Mouse (Mus musculus): Measurements from ENCODE around the gene Cntn1. TPM values are rescaled to one million over a fixed set of nuclear protein-coding genes. Genes with fewer than 3 reads are reported as not detected.
A peak's percentile ranks its signal among the peaks of the same experiment; 100 is the strongest.

The Cntn1 gene
- polyA plus RNA-seq, 1 experiment from 2014 or later = 9.6 TPM

DNA sequence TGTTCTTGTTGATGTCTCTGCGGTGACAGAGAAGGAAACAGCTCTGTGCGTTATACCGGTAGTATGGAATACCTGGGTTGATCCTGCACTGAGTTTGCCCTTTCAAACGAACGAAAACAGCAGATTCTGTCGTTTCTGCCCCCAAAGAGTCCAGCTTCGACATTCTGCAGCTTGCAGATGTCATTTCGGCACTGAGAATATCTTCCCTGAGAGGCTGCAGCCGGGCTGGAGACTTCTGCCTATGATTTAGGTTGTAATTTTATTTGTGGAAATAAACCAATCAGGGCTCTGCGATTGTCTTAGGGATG lies 109.8 kb downstream of the Cntn1 start:
- peak overlapping the region; percentile 54 for H3K4me2 ChIP-seq (replicated peaks)
- peak overlapping the region; percentile 79; the same call in 1 of the 2 replicates for H3K27ac ChIP-seq
- no peaks in the 10 kb centered on the region for H3K27me3 ChIP-seq
- peak; percentile 11; the same call in 1 of the 2 replicates for ATAC-seq (ENCODE audit: low FRiP score)
- 51% methylated on average over 10 of the region's 10 CpGs for WGBS
- H3K4me3 ChIP-seq = peak overlapping the region; percentile 31
- no peaks in the 10 kb centered on the region for H3K36me3 ChIP-seq
- H3K9me3 ChIP-seq (replicated peaks) = no peaks in the 10 kb centered on the region
- H3K4me1 ChIP-seq = peaks cover 13% of the 10 kb centered on the region
- no peak overlapping the region for H3K9ac ChIP-seq

GRCm38 (mm10) chr15:92161163-92162025 lies 110.4 kb downstream of the Cntn1 start:
- H3K4me2 ChIP-seq (replicated peaks) = peak overlapping the region; percentile 54
- H3K9ac ChIP-seq = 0 out of 2 replicates have a peak overlapping the region, but pooled peaks have one; percentile 18
- peaks cover 13% of the 10 kb centered on the region for H3K4me1 ChIP-seq
- no peaks in the 10 kb centered on the region for H3K27me3 ChIP-seq
- H3K4me3 ChIP-seq = peak overlapping the region; percentile 31
- WGBS = 30% methylated on average over 20 of the region's 20 CpGs
- H3K27ac ChIP-seq = peak overlapping the region; percentile 79
- peak; percentile 84 for ATAC-seq (ENCODE audit: low FRiP score)
- H3K9me3 ChIP-seq (replicated peaks) = no peaks in the 10 kb centered on the region
- no peaks in the 10 kb centered on the region for H3K36me3 ChIP-seq

- no peaks in the 10 kb centered on the region for H3K27me3 ChIP-seq
- peaks cover 13% of the 10 kb centered on the region for H3K4me1 ChIP-seq
- no peaks in the 10 kb centered on the region for H3K36me3 ChIP-seq
- no peaks in the 10 kb centered on the region for H3K9me3 ChIP-seq (replicated peaks)
- no peak overlapping the region for H3K27ac ChIP-seq
- no peak overlapping the region for H3K9ac ChIP-seq
- H3K4me2 ChIP-seq (replicated peaks) = no peak overlapping the region
- H3K4me3 ChIP-seq = no peak overlapping the region
- ATAC-seq (ENCODE audit: low FRiP score) = no peak
- 59% methylated on average over 4 of the region's 4 CpGs for WGBS
Measured at GRCm38 (mm10) chr15:92162835-92163234, 111.9 kb downstream of the Cntn1 start.

DNA sequence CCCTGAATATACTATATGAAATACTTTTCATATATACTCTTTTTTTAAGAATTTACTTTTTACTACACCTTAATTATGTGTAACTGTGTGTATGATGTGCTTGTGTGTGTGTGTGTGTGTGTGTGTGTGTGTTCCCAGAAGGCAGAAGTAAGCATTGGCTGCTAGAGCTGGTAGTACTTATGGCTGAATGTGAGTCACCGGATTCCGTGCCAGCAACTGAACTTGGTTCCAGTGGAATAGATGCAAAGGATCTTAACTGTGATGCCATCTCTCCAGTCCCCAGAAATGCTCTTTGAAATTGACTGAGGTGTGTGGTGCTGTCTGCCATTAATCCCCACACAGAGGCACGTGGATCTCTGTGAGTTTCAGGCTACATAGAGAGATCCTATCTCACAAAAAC lies 113.2 kb downstream of the Cntn1 start:
- ATAC-seq (ENCODE audit: low FRiP score) = no peak
- no peak overlapping the region for H3K4me2 ChIP-seq (replicated peaks)
- WGBS = 86% methylated on average over 3 of the region's 3 CpGs
- peaks cover 13% of the 10 kb centered on the region for H3K4me1 ChIP-seq
- H3K27me3 ChIP-seq = no peaks in the 10 kb centered on the region
- no peaks in the 10 kb centered on the region for H3K36me3 ChIP-seq
- H3K4me3 ChIP-seq = no peak overlapping the region
- H3K9ac ChIP-seq = no peak overlapping the region
- no peaks in the 10 kb centered on the region for H3K9me3 ChIP-seq (replicated peaks)
- H3K27ac ChIP-seq = no peak overlapping the region

- peaks cover 6% of the 10 kb centered on the region for H3K4me1 ChIP-seq
- H3K9me3 ChIP-seq (replicated peaks) = no peaks in the 10 kb centered on the region
- ATAC-seq (ENCODE audit: low FRiP score) = no peak
- H3K27me3 ChIP-seq = no peaks in the 10 kb centered on the region
- WGBS = 84% methylated on average over 5 of the region's 5 CpGs
- H3K9ac ChIP-seq = no peak overlapping the region
- no peak overlapping the region for H3K4me3 ChIP-seq
- H3K27ac ChIP-seq = no peak overlapping the region
- H3K36me3 ChIP-seq = no peaks in the 10 kb centered on the region
- no peak overlapping the region for H3K4me2 ChIP-seq (replicated peaks)
Measured at GRCm38 (mm10) chr15:92166266-92166665, 115.3 kb downstream of the Cntn1 start.

GRCm38 (mm10) chr15:92175739-92176138 lies 124.8 kb downstream of the Cntn1 start:
- Histone ChIP-seq H3K27ac (no peak overlapping the region), H3K4me1 (no peaks in the 10 kb centered on the region), H3K9me3 (replicated peaks) (no peaks in the 10 kb centered on the region), H3K27me3 (no peaks in the 10 kb centered on the region), H3K36me3 (no peaks in the 10 kb centered on the region), H3K4me3 (no peak overlapping the region), H3K9ac (no peak overlapping the region), H3K4me2 (replicated peaks) (no peak overlapping the region)
- ATAC-seq (ENCODE audit: low FRiP score) = no peak
- WGBS = 73% methylated on average over 2 of the region's 2 CpGs

DNA sequence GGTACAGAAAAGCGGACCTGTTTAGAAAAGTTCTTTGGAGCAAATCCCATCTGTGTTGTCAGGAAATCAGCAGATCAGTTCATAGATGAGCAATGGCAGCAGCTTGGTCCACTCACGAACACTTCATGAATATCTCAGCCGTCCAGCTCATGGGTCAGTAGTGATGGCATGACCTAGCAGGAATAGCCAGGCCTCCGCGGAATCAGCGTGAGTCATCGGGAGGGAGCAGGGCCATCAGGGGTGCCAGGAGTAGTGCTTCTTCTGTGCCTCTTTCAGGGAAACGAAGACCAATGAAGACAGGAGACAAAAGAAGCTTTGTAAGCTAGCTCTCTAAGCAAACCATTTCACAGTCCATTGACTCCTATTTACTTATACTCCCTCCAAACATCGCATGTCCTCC lies 126.4 kb downstream of the Cntn1 start:
- WGBS = 56% methylated on average over 9 of the region's 9 CpGs
- no peak overlapping the region for H3K9ac ChIP-seq
- H3K4me1 ChIP-seq = no peaks in the 10 kb centered on the region
- no peak overlapping the region for H3K27ac ChIP-seq
- no peak overlapping the region for H3K4me2 ChIP-seq (replicated peaks)
- H3K36me3 ChIP-seq = no peaks in the 10 kb centered on the region
- ATAC-seq (ENCODE audit: low FRiP score) = no peak
- H3K9me3 ChIP-seq (replicated peaks) = no peaks in the 10 kb centered on the region
- H3K27me3 ChIP-seq = no peaks in the 10 kb centered on the region
- H3K4me3 ChIP-seq = no peak overlapping the region

GRCm38 (mm10) chr15:92185484-92185883 lies 134.5 kb downstream of the Cntn1 start:
- no peak for ATAC-seq (ENCODE audit: low FRiP score)

DNA sequence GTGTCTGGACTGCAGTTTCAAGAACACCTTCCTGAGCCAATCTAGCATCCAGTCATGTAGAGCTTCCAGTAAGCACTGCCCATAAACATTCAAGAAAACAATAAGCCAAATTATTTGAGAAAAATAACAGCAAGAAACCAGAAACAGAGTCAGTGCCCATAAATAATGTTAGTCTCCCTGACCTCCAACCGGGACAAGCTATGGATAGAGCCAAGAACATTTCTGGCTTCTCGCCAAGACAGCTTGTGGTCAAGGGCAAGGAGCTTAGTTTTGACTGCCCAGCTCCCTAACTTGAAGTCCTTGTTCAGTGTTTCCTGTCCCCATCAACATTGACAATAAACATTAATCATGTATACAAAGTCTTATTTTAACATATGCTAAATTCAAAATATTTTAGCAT lies 139.0 kb downstream of the Cntn1 start:
- Histone ChIP-seq H3K9me3 (replicated peaks) (peaks cover 3% of the 10 kb centered on the region; the same call in 1 of the 2 replicates), H3K4me3 (no peak overlapping the region), H3K27ac (no peak overlapping the region), H3K36me3 (no peaks in the 10 kb centered on the region), H3K4me2 (replicated peaks) (no peak overlapping the region), H3K9ac (no peak overlapping the region), H3K4me1 (no peaks in the 10 kb centered on the region), H3K27me3 (no peaks in the 10 kb centered on the region)
- no peak for ATAC-seq (ENCODE audit: low FRiP score)
- WGBS = 77% methylated on average over 2 of the region's 2 CpGs

More at GRCm38 (mm10) chr15:92185484-92185883, 134.5 kb downstream of the Cntn1 start:
- H3K36me3 ChIP-seq = no peaks in the 10 kb centered on the region
- H3K4me2 ChIP-seq (replicated peaks) = no peak overlapping the region
- WGBS = 99% methylated on average over 2 of the region's 2 CpGs
- no peaks in the 10 kb centered on the region for H3K4me1 ChIP-seq
- H3K9ac ChIP-seq = no peak overlapping the region
- no peak overlapping the region for H3K27ac ChIP-seq
- no peak overlapping the region for H3K4me3 ChIP-seq
- no peaks in the 10 kb centered on the region for H3K27me3 ChIP-seq
- H3K9me3 ChIP-seq (replicated peaks) = no peaks in the 10 kb centered on the region

DNA sequence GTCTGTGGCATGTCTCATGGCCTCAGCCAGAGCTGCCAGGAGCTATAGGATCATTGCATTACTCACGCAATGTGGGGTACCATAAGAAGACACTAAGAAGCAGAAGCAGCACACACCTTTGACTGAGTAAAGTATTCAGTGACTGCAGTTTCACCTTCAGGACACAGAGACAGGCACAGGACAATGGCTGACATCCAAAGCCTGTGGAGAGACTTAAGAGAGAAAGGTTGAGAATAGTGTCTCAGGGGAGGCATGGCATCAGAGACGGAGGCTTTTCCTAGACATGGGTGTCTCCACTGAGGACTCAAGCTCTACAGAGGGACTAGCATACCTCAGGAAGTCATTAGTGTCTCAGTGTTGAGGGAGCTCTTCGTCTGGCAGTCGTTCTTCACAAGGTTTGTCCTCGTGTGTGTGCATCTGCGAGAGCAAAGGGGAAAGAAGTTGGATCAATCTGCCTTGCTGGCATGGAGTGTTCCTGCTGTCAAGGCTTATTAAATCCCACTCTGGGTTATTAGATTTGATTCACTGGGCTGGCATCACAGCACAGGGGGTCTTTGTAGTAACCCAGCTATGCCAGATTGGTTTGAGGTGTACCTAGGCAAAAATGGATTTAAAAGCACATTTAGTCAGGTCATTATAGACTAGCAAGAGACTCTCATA lies 149.5 kb downstream of the Cntn1 start:
- no peak overlapping the region for H3K4me2 ChIP-seq (replicated peaks)
- no peak overlapping the region for H3K27ac ChIP-seq
- WGBS = 86% methylated on average over 6 of the region's 6 CpGs
- ATAC-seq (ENCODE audit: low FRiP score) = no peak
- H3K27me3 ChIP-seq = no peaks in the 10 kb centered on the region
- H3K9me3 ChIP-seq (replicated peaks) = no peaks in the 10 kb centered on the region
- H3K36me3 ChIP-seq = no peaks in the 10 kb centered on the region
- no peak overlapping the region for H3K9ac ChIP-seq
- H3K4me3 ChIP-seq = no peak overlapping the region
- no peaks in the 10 kb centered on the region for H3K4me1 ChIP-seq

GRCm38 (mm10) chr15:92206695-92207094 lies 155.7 kb downstream of the Cntn1 start:
- no peaks in the 10 kb centered on the region for H3K36me3 ChIP-seq
- no peak for ATAC-seq (ENCODE audit: low FRiP score)
- no peak overlapping the region for H3K4me3 ChIP-seq
- no peaks in the 10 kb centered on the region for H3K9me3 ChIP-seq (replicated peaks)
- H3K27me3 ChIP-seq = no peaks in the 10 kb centered on the region
- H3K4me1 ChIP-seq = no peaks in the 10 kb centered on the region
- H3K9ac ChIP-seq = no peak overlapping the region
- WGBS = 91% methylated on average over 4 of the region's 4 CpGs
- H3K27ac ChIP-seq = no peak overlapping the region
- H3K4me2 ChIP-seq (replicated peaks) = no peak overlapping the region

GRCm38 (mm10) chr15:92209778-92210177 lies 158.8 kb downstream of the Cntn1 start:
- Histone ChIP-seq H3K27me3 (no peaks in the 10 kb centered on the region), H3K27ac (no peak overlapping the region), H3K4me3 (no peak overlapping the region), H3K36me3 (no peaks in the 10 kb centered on the region), H3K9ac (no peak overlapping the region), H3K9me3 (replicated peaks) (no peaks in the 10 kb centered on the region), H3K4me1 (no peaks in the 10 kb centered on the region), H3K4me2 (replicated peaks) (no peak overlapping the region)
- ATAC-seq (ENCODE audit: low FRiP score) = no peak
- WGBS = 100% methylated on average over 1 of the region's 1 CpGs

All from hindbrain, embryonic 12.5 days (tissue).